ENCODE assay signal across 9 mouse cellular contexts in the genomic region with DNA sequence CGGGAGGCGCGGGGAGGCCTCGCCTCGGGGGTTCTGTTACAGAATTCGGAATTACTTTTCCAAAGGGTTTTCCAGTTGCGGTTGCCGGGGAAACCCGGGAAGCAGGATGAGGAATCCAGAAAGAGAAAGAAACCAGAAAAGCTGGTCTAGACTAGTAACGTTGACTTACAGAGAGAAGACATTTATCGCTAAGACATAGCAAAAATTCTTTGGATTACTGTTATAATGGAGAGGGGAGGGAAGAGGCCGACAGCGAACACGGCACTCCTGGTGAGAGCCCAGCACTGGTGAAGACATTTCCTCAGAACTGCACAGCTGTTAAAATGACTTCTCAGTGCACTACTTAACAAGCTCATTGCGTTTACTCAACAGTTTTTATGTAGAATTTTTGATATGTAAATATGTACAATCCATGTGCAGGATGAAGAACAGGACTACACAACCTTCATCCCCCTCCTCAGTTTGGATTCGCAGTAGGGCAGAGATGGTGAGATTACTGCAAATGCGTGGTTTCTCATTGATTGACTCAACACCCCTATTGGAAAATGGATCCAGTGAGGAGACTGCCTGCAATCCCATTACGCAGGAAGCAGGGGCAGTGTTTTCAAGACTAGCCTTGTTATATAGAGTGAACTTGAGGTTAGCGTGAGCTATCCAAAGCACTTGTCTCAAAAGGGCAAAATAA. TPM values are rescaled to one million over a fixed set of nuclear protein-coding genes. Genes with fewer than 3 reads are reported as not detected.
A peak's percentile ranks its signal among the peaks of the same experiment; 100 is the strongest.
DNase-seq lines count a peak whose midpoint lies in the region; ATAC-seq and TF ChIP-seq lines count a peak whose summit lies in the region.
"Had no signal": no experiment of that assay in that cellular context is flagged by ENCODE, and none has a peak within 500 bp of the region (broad histone marks: within the 10 kb centered on the region; RNA-seq: fewer than 3 reads in every experiment).

No protein-coding gene starts in this region.

- no peaks in the 10 kb centered on the region for H3K9me3 ChIP-seq in lung, embryonic 14.5 days (ENCODE audit: low read depth, low read length)

- peaks cover 2% of the 10 kb centered on the region for H3K36me3 ChIP-seq in lung, embryonic 14.5 days (ENCODE audit: insufficient read depth)

- peak overlapping the region; percentile 61 for H3K4me2 ChIP-seq in lung, embryonic 14.5 days

- peak overlapping the region; percentile 64 for H3K4me3 ChIP-seq in lung, embryonic 14.5 days (ENCODE audit: low read depth, low read length)

- ATAC-seq in lung, embryonic 14.5 days (ENCODE audit: insufficient read depth): peak; percentile 74

- H3K27me3 ChIP-seq in lung, embryonic 14.5 days (ENCODE audit: insufficient read depth, low read length): no peaks in the 10 kb centered on the region

- DNase-seq in cerebellum, adult 8-10 months: peak; percentile 21
- DNase-seq in cerebellum, adult 11-12 months: no peak
- DNase-seq in lung, embryonic 14.5 days: peak; percentile 29
- DNase-seq in lung, postnatal 25 days (ENCODE audit: low spot score): no peak
- DNase-seq in hindlimb bud, embryonic 11.5 days (ENCODE audit: extremely low spot score, low read depth, low spot score): peak; percentile 46
- peak; percentile 37 for DNase-seq in neural tube, embryonic 10.5 days (ENCODE audit: extremely low spot score, low spot score)
- no peak for DNase-seq in urinary bladder, adult 2 months (ENCODE audit: low spot score)
- no peak for DNase-seq in spleen, postnatal 36 days (ENCODE audit: low spot score in 2 of 2)

- peak overlapping the region; percentile 79 for H3K9ac ChIP-seq in lung, embryonic 14.5 days

- WGBS in lung, embryonic 14.5 days: 3% methylated on average over 19 of the region's 19 CpGs

- no peak for TF ChIP-seq CTCF in lung, embryonic 14.5 days (IDR thresholded peaks at IDR 0.05; ENCODE audit: low read depth)

- H3K4me1 ChIP-seq in lung, embryonic 14.5 days (ENCODE audit: insufficient read depth): no peaks in the 10 kb centered on the region

- peak overlapping the region; percentile 95 for H3K27ac ChIP-seq in lung, embryonic 14.5 days (ENCODE audit: low read depth)

RNA-seq across cellular contexts. Expression of a gene that starts 22.0 kb away (rescaled TPM):
- polyA plus RNA-seq in lung, embryonic 14.5 days (2014; fragmentation: Nextera tagmentation; extraction: Ambion mirVana): 12.7 and 13.3 TPM in 2 replicates
- polyA plus RNA-seq in urinary bladder, adult 2 months (2012; rRNA removed): 5.8 and 6.1 TPM in 2 replicates

RNA-seq across cellular contexts. Expression of a gene that starts 53.5 kb away (rescaled TPM):
- 13.6 and 14.7 TPM in 2 replicates for polyA plus RNA-seq in lung, embryonic 14.5 days (2014; fragmentation: Nextera tagmentation; extraction: Ambion mirVana)
- 26.4 and 27.9 TPM in 2 replicates for polyA plus RNA-seq in urinary bladder, adult 2 months (2012; rRNA removed)

RNA-seq across cellular contexts. Expression of a gene that starts 58.2 kb away (rescaled TPM):
- not detected in 2 replicates for polyA plus RNA-seq in lung, embryonic 14.5 days (2014; fragmentation: Nextera tagmentation; extraction: Ambion mirVana)
- not detected in 2 replicates for polyA plus RNA-seq in urinary bladder, adult 2 months (2012; rRNA removed)
- polyA plus RNA-seq: gonadal fat pad, adult 2 months had no signal

Comparison
In these comparisons a context has a peak if more than half of its experiments do, and no peak if none do; other contexts are left out.
1. DNase-seq: peak in cerebellum, adult 8-10 months (single experiment), lung, embryonic 14.5 days (single experiment), hindlimb bud, embryonic 11.5 days (single experiment) and neural tube, embryonic 10.5 days (single experiment); none in cerebellum, adult 11-12 months (single experiment), lung, postnatal 25 days (single experiment), urinary bladder, adult 2 months (single experiment) and spleen, postnatal 36 days (0 of 2).